Mouse (Mus musculus): Measurements from ENCODE around the gene Aff2.

Aff2 gene

GRCm38 (mm10) chrX:69801890-69802439 lies 441.9 kb downstream of the Aff2 start:
- no peak for DNase-seq

DNA sequence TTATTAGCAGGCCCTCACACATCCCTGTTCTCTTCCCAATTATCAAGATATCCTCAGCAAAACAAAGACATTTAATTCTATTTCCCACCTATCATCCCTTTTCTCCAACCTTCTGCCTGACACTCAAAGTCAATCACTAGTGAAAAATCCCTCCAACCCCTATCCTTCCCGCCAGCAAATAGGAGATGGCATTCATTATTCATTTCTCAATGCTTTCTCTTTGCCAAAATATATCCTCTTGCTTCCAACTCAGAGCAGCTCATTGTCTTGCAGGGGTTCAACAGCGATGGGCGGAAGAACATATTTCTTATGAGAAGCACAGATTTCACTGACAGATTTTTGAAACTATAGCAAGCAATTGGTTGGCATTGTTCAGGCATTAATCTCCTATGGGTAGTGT lies 442.4 kb downstream of the Aff2 start:
- no peak for DNase-seq

DNA sequence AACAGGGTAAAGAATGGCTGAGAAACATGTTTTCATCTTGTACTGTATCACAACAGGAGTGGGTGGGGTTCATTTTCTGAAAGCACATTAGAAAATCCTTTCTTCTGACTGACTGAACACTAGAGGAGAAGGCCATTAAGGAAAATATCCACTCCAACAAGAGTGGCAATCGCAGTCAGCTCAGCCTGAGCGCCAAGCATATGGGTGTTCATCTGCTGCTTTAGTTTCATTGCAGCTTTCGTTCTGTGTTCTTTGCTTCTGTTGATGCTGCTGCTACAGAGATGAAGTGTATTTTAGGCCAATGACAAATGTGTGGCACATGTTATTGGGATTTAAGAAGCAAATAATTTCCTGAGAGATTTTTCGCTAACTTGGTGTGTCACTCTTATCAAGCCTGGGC lies 451.7 kb downstream of the Aff2 start:
- DNase-seq = no peak

GRCm38 (mm10) chrX:69815054-69815453 lies 455.0 kb downstream of the Aff2 start:
- DNase-seq = no peak

- no peak for DNase-seq
Observed at GRCm38 (mm10) chrX:69817679-69818078, 457.6 kb downstream of the Aff2 start.

GRCm38 (mm10) chrX:69818188-69818587 lies 458.1 kb downstream of the Aff2 start:
- DNase-seq = no peak

DNA sequence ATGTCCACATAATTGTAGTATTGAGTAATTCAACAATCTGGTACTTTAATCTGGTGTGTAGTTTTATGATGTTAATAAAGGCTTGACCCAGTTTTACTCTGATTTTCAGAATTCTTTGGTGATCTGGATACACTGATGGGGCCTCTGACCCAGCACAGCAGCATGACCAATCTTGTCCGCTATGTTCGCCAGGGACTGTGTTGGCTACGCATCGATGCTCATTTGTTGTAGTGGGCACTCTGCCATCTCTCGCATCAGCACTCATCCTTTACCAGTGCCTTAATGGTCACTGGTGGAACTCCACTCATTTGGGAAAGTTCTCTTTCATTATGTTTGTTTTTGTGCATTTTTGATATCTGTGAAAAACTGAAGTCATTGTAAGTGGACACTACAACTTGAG lies 507.5 kb downstream of the Aff2 start:
- no peak for DNase-seq

- no peak for DNase-seq
Observed at GRCm38 (mm10) chrX:69891713-69892112, 531.6 kb downstream of the Aff2 start.

Measured in kidney, adult 9 months (tissue).